Mouse (Mus musculus) CH12.LX (cell line): ENCODE results near the gene Slc25a15. TPM values are rescaled to one million over a fixed set of nuclear protein-coding genes. Genes with fewer than 3 reads are reported as not detected.

Source experiments
- DNase-seq: peaks from one replicate; pipeline ENCODE4 v3.0.0-alpha.2; 2013; ENCODE audit errors: extremely low read depth
- H3K27ac ChIP-seq: 2 replicates; pipeline ENCODE4 v1.5.1; 2012; ENCODE audit warnings: low read depth, mild to moderate bottlenecking, control low read depth, moderate library complexity; ENCODE audit not compliant: insufficient read depth
- H3K27me3 ChIP-seq: replicated peaks from 2 replicates; pipeline ENCODE3; 2012; ENCODE audit warnings: inconsistent platforms
- H3K36me3 ChIP-seq, 2 experiments: replicated peaks in 1 of 2; 2 replicates each; pipeline versions ENCODE3 to v1.6.1; 2012; ENCODE audit warnings: inconsistent platforms in 1 of 2, low read length in 1 of 2, mild to moderate bottlenecking in 1 of 2, mixed read lengths in 1 of 2, moderate library complexity in 1 of 2; ENCODE audit not compliant: control insufficient read depth in 1 of 2, insufficient read depth in 1 of 2
- H3K4me1 ChIP-seq, 2 experiments: 2 replicates each; pipeline ENCODE4 v1.6.1; 2012; ENCODE audit warnings: inconsistent platforms in 1 of 2, moderate library complexity in 1 of 2; ENCODE audit not compliant: insufficient read depth in 2 of 2, control insufficient read depth in 1 of 2
- H3K4me2 ChIP-seq: 2 replicates; pipeline ENCODE4 v1.6.1; 2012; ENCODE audit warnings: low read depth, mild to moderate bottlenecking, control low read depth; ENCODE audit not compliant: poor library complexity, insufficient read depth, severe bottlenecking
- H3K4me3 ChIP-seq, 3 experiments: fragments of 150-350 bp in 1 of 3; sonication (generic) in 1 of 3; replicated peaks in 1 of 3; 2 replicates each; pipeline versions ENCODE3 to v1.5.1; 2011 to 2012; ENCODE audit warnings: low read depth in 2 of 3, low read length in 2 of 3, mild to moderate bottlenecking in 2 of 3, moderate library complexity in 2 of 3, control low read depth in 1 of 3, improper control_type of control experiment in 1 of 3, inconsistent platforms in 1 of 3, mixed read lengths in 1 of 3; ENCODE audit not compliant: poor library complexity in 1 of 3
- H3K79me2 ChIP-seq: replicated peaks from 2 replicates; pipeline ENCODE4 v1.6.1; 2012; ENCODE audit warnings: mild to moderate bottlenecking, moderate library complexity; ENCODE audit not compliant: control insufficient read depth, poor library complexity, insufficient read depth, severe bottlenecking; ENCODE audit errors: extremely low read depth
- H3K9ac ChIP-seq: 2 replicates; pipeline ENCODE4 v1.6.1; 2012; ENCODE audit warnings: low read depth, mild to moderate bottlenecking, control low read depth, moderate library complexity; ENCODE audit not compliant: insufficient read depth
- H3K9me3 ChIP-seq: replicated peaks from 2 replicates; pipeline ENCODE3; 2012; ENCODE audit warnings: low read length, inconsistent platforms, mixed read lengths
- BHLHE40 ChIP-seq: IDR thresholded peaks from 2 replicates; pipeline ENCODE4 v1.6.1; 2011; ENCODE audit warnings: mild to moderate bottlenecking, low read depth, low read length, improper control_type of control experiment
- CHD1 ChIP-seq: IDR thresholded peaks from 2 replicates; pipeline ENCODE4 v1.6.1; 2012; ENCODE audit warnings: low read depth, low read length, improper control_type of control experiment, inconsistent platforms
- CHD2 ChIP-seq: IDR thresholded peaks from 2 replicates; pipeline ENCODE4 v1.6.1; 2011; ENCODE audit warnings: low read length, improper control_type of control experiment
- CTCF ChIP-seq, 2 experiments: IDR thresholded peaks in 1 of 2; conservative IDR thresholded peaks in 1 of 2; 2 replicates each; pipeline ENCODE4 v1.5.1; 2011 to 2012; ENCODE audit warnings: low read depth in 2 of 2, low read length in 2 of 2, improper control_type of control experiment in 1 of 2, inconsistent platforms in 1 of 2, mild to moderate bottlenecking in 1 of 2, moderate library complexity in 1 of 2
- E2F4 ChIP-seq: IDR thresholded peaks from 2 replicates; pipeline ENCODE4 v1.6.1; 2011; ENCODE audit warnings: low read depth, low read length, improper control_type of control experiment; ENCODE audit not compliant: insufficient replicate concordance
- ELF1 ChIP-seq: IDR thresholded peaks from 2 replicates; pipeline ENCODE4 v1.6.1; 2014; ENCODE audit warnings: low read depth, mild to moderate bottlenecking, inconsistent platforms, low read length, improper control_type of control experiment
- EP300 ChIP-seq: IDR thresholded peaks from 2 replicates; pipeline ENCODE4 v1.6.1; 2011; ENCODE audit warnings: low read length, improper control_type of control experiment
- GABPA ChIP-seq: IDR thresholded peaks from 2 replicates; pipeline ENCODE4 v1.6.1; 2012; ENCODE audit warnings: low read depth, low read length, improper control_type of control experiment, inconsistent platforms; ENCODE audit not compliant: insufficient replicate concordance
- HCFC1 ChIP-seq: IDR thresholded peaks from 2 replicates; pipeline ENCODE4 v1.6.1; 2012; ENCODE audit warnings: low read depth, mild to moderate bottlenecking, inconsistent platforms, low read length, improper control_type of control experiment
- JUND ChIP-seq: conservative IDR thresholded peaks from 2 replicates; pipeline ENCODE4 v1.6.1; 2011; ENCODE audit warnings: low read depth, low read length, improper control_type of control experiment
- KAT2A ChIP-seq: IDR thresholded peaks from 2 replicates; pipeline ENCODE4 v1.6.1; 2012; ENCODE audit warnings: low read length, improper control_type of control experiment, inconsistent platforms; ENCODE audit not compliant: insufficient replicate concordance
- MAZ ChIP-seq: IDR thresholded peaks from 2 replicates; pipeline ENCODE4 v1.6.1; 2012; ENCODE audit warnings: low read depth, mild to moderate bottlenecking, inconsistent platforms, low read length, improper control_type of control experiment, moderate library complexity
- MEF2A ChIP-seq: IDR thresholded peaks from 2 replicates; pipeline ENCODE4 v1.6.1; 2014; ENCODE audit warnings: low read depth, mild to moderate bottlenecking, inconsistent platforms, low read length, improper control_type of control experiment, borderline replicate concordance
- MYC ChIP-seq: IDR thresholded peaks from 2 replicates; pipeline ENCODE4 v1.6.1; 2011; ENCODE audit warnings: low read depth, mild to moderate bottlenecking, improper control_type of control experiment, low read length
- NELFE ChIP-seq: IDR thresholded peaks from 2 replicates; pipeline ENCODE4 v1.6.1; 2011; ENCODE audit warnings: low read depth, low read length, improper control_type of control experiment
- NRF1 ChIP-seq: IDR thresholded peaks from 2 replicates; pipeline ENCODE4 v1.6.1; 2014; ENCODE audit warnings: low read depth, mild to moderate bottlenecking, inconsistent platforms, low read length, improper control_type of control experiment, moderate library complexity
- PAX5 ChIP-seq: IDR thresholded peaks from 2 replicates; pipeline ENCODE4 v1.6.1; 2012; ENCODE audit warnings: low read length, inconsistent platforms, mixed read lengths
- POLR2A ChIP-seq: IDR thresholded peaks from 2 replicates; pipeline ENCODE4 v1.6.1; 2011; ENCODE audit warnings: low read depth, mild to moderate bottlenecking, improper control_type of control experiment, low read length
- RAD21 ChIP-seq: IDR thresholded peaks from 2 replicates; pipeline ENCODE4 v1.6.1; 2011; ENCODE audit warnings: low read depth, mild to moderate bottlenecking, low read length, improper control_type of control experiment, moderate library complexity
- RCOR1 ChIP-seq: conservative IDR thresholded peaks from 2 replicates; pipeline ENCODE4 v1.6.1; 2012; ENCODE audit warnings: low read depth, mild to moderate bottlenecking, inconsistent platforms, low read length, improper control_type of control experiment
- SIN3A ChIP-seq: IDR thresholded peaks from 2 replicates; pipeline ENCODE4 v1.6.1; 2012; ENCODE audit warnings: low read length, improper control_type of control experiment, inconsistent platforms
- SMC3 ChIP-seq: IDR thresholded peaks from 2 replicates; pipeline ENCODE4 v1.6.1; 2011; ENCODE audit warnings: low read depth, low read length, improper control_type of control experiment
- TBP ChIP-seq: conservative IDR thresholded peaks from 2 replicates; pipeline ENCODE4 v1.6.1; 2011; ENCODE audit warnings: low read depth, low read length, improper control_type of control experiment
- TCF12 ChIP-seq: IDR thresholded peaks from 2 replicates; pipeline ENCODE4 v1.6.1; 2014; ENCODE audit warnings: low read depth, mild to moderate bottlenecking, inconsistent platforms, low read length, improper control_type of control experiment
- UBTF ChIP-seq: IDR thresholded peaks from 2 replicates; pipeline ENCODE4 v1.6.1; 2012; ENCODE audit warnings: low read depth, mild to moderate bottlenecking, inconsistent platforms, low read length, improper control_type of control experiment, moderate library complexity
- USF1 ChIP-seq: IDR thresholded peaks from 2 replicates; pipeline ENCODE4 v1.6.1; 2014; ENCODE audit warnings: low read depth, mild to moderate bottlenecking, inconsistent platforms, low read length, improper control_type of control experiment
- USF2 ChIP-seq: conservative IDR thresholded peaks from 2 replicates; pipeline ENCODE4 v1.6.1; 2011; ENCODE audit warnings: low read depth, low read length, improper control_type of control experiment
- ZC3H11A ChIP-seq: IDR thresholded peaks from 2 replicates; pipeline ENCODE4 v1.6.1; 2012; ENCODE audit warnings: low read depth, mild to moderate bottlenecking, inconsistent platforms, low read length, improper control_type of control experiment
- ZKSCAN1 ChIP-seq: IDR thresholded peaks from 2 replicates; pipeline ENCODE4 v1.6.1; 2012; ENCODE audit warnings: low read depth, inconsistent platforms, low read length, improper control_type of control experiment, borderline replicate concordance
- ZMIZ1 ChIP-seq: IDR thresholded peaks from 2 replicates; pipeline ENCODE4 v1.6.1; 2012; ENCODE audit warnings: low read depth, mild to moderate bottlenecking, inconsistent platforms, low read length, improper control_type of control experiment
- ZNF384 ChIP-seq: IDR thresholded peaks from 2 replicates; pipeline ENCODE4 v1.6.1; 2012; ENCODE audit warnings: low read depth, low read length, improper control_type of control experiment, inconsistent platforms
- dilution Hi-C: fragments of 300-500 bp; cut with MboI; formaldehyde crosslinking; loops from 2 replicates; pipeline ENCODE4 v1.14.3; 2020; ENCODE audit warnings: low sequenced_read_pairs; ENCODE audit not compliant: extremely low pct_unique_long_range_greater_than_20kb, extremely low pct_ligation_motif_present
- in situ Hi-C: fragments of 300-500 bp; cut with MboI; formaldehyde crosslinking; loops from 3 replicates; pipeline ENCODE4 v1.14.3; 2019; ENCODE audit warnings: low sequenced_read_pairs, low pct_ligation_motif_present, low pct_unique_long_range_greater_than_20kb, mixed read lengths
- polyA plus RNA-seq: library from polyadenylated mRNA; unstranded; fragments of >175 nt; gene quantifications from 2 replicates; pipeline ENCODE4 v1.2.1, GENCODE M21; 2012; ENCODE audit warnings: low read depth; ENCODE audit not compliant: insufficient read length
- total RNA-seq, 2 experiments: library from RNA; depleted of rRNA; stranded (reverse); fragments of 300-350 nt in 1 of 2; fragments of >200 nt in 1 of 2; gene quantifications; 2 replicates each; pipeline ENCODE4 v1.2.3; 2012 to 2014

Gene Slc25a15
- total and polyA plus RNA-seq, 3 experiments: 5.6 to 10.3 (median 10.1) TPM

DNA sequence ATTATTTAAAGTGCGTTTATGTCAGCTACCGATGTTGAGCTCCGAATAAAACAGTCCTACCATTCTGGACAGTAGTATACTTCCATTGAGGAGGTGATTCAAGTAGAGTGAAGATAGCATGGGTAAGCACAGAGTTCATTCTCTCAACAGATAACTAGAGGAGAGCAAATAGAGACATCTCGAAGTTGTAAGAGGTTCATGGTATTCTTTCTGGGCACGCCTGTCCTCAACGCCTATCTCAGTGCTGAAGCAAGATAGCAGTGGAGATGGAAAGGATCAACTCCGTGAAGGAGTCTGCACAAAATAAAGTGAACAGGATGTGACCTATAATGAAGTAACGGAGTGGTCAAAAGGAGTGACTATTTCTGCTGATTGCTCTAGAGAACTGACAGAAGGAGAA lies 13.6 kb upstream of the Slc25a15 start:
- Histone ChIP-seq H3K79me2 (peaks cover 19% of the 10 kb centered on the region), H3K36me3 (peaks cover 8 to 23% of the 10 kb centered on the region in 2 experiments), H3K9ac (peak overlapping the region; percentile 85), H3K27me3 (no peaks in the 10 kb centered on the region), H3K4me1 (peaks cover 0 to 15% of the 10 kb centered on the region in 2 experiments; a peak in 2 of 4 replicates), H3K9me3 (no peaks in the 10 kb centered on the region), H3K4me2 (peak overlapping the region; percentile 99), H3K27ac (no peak overlapping the region), H3K4me3 (peak overlapping the region; percentile 87 to 99 (median 91))
- dilution Hi-C loops: no loop called here
- TF ChIP-seq ZKSCAN1 (no peak), NELFE (no peak), CTCF (conservative IDR thresholded peaks at IDR 0.05 in 1 of 2, IDR thresholded peaks at IDR 0.05 in 1 of 2; ENCODE audit: low read depth in 2 of 2, low read length in 2 of 2) (no peak), PAX5 (no peak), MEF2A (no peak), ZNF384 (no peak), CHD1 (no peak), POLR2A (no peak), E2F4 (no peak), CHD2 (no peak), ZMIZ1 (no peak), MYC (no peak), USF2 (no peak), BHLHE40 (no peak)
- DNase-seq: no peak
- in situ Hi-C loops: no loop called here

DNA sequence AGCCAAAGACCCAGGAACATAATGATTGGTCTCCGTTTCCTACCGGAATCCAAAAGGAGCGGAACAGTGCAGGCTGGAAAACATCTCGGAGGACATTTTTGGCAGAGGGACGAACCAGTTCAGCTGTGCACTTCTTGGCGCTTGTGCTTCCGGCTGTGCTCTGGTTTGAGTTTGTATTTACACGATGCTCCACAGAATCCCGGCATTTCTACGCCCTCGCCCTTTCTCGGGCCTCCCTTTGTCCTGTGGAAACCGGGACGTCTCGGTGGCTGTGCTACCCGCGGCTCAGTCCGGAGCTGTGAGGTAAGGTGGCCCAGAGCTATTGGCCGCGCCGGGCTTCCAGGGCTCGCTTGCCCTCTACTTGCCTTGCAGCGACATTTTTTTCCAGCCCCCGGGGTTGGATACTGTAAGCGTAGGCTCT lies 12.9 kb upstream of the Slc25a15 start, which contains the start of gene Mrps31:
Gene Mrps31, plus strand, starts transcription at position 80 of the 421 bp plus-strand sequence.
- H3K4me3 ChIP-seq: peak within 1 kb of the TSS; percentile 87 to 99 (median 91)
- peak; percentile 89 for DNase-seq
- peaks cover 0 to 15% of the 10 kb centered on the region in 2 experiments; a peak in 2 of 4 replicates for H3K4me1 ChIP-seq
- no peaks in the 10 kb centered on the region for H3K27me3 ChIP-seq
- peaks cover 19% of the 10 kb centered on the region for H3K79me2 ChIP-seq
- H3K27ac ChIP-seq: no peak within 1 kb of the TSS
- dilution Hi-C loops (no loop called here), in situ Hi-C loops (no loop called here)
- peaks cover 6 to 17% of the 10 kb centered on the region in 2 experiments for H3K36me3 ChIP-seq
- H3K9me3 ChIP-seq: no peaks in the 10 kb centered on the region
- peak within 1 kb of the TSS; percentile 99 for H3K4me2 ChIP-seq
- H3K9ac ChIP-seq: peak within 1 kb of the TSS; percentile 85
- TF ChIP-seq CHD2: no peak
- TF ChIP-seq MAZ: no peak
- peak; percentile 96 for TF ChIP-seq HCFC1
- TF ChIP-seq EP300: no peak
- TF ChIP-seq ZNF384: no peak
- no peak for TF ChIP-seq SMC3
- TF ChIP-seq ZKSCAN1: no peak
- peak; percentile 59; the same call in 1 of the 2 replicates for TF ChIP-seq E2F4
- TF ChIP-seq RCOR1: no peak
- TF ChIP-seq ELF1: peak; percentile 75
- TF ChIP-seq NRF1: no peak
- peak; percentile 90 for TF ChIP-seq TCF12
- TF ChIP-seq GABPA: no peak; the same call in 1 of the 2 replicates
- TF ChIP-seq USF1: no peak
- 0 out of 2 replicates have a peak, but pooled peaks have one; percentile 40 for TF ChIP-seq JUND
- TF ChIP-seq TBP: peak; percentile 94
- TF ChIP-seq UBTF: no peak
- peak; percentile 50; the same call in 1 of the 2 replicates for TF ChIP-seq MEF2A
- TF ChIP-seq KAT2A: peak; percentile 86; the same call in 1 of the 2 replicates
- TF ChIP-seq RAD21: no peak
- TF ChIP-seq ZC3H11A: no peak
- TF ChIP-seq BHLHE40: no peak
- no peak for TF ChIP-seq CTCF (conservative IDR thresholded peaks at IDR 0.05 in 1 of 2, IDR thresholded peaks at IDR 0.05 in 1 of 2; ENCODE audit: low read depth in 2 of 2, low read length in 2 of 2)
- peak; percentile 79 for TF ChIP-seq POLR2A
- peak; percentile 98 for TF ChIP-seq SIN3A
- TF ChIP-seq MYC: peak; percentile 66; the same call in 1 of the 2 replicates
